17 mouse cellular contexts compared by ENCODE assay signal in the genomic region with DNA sequence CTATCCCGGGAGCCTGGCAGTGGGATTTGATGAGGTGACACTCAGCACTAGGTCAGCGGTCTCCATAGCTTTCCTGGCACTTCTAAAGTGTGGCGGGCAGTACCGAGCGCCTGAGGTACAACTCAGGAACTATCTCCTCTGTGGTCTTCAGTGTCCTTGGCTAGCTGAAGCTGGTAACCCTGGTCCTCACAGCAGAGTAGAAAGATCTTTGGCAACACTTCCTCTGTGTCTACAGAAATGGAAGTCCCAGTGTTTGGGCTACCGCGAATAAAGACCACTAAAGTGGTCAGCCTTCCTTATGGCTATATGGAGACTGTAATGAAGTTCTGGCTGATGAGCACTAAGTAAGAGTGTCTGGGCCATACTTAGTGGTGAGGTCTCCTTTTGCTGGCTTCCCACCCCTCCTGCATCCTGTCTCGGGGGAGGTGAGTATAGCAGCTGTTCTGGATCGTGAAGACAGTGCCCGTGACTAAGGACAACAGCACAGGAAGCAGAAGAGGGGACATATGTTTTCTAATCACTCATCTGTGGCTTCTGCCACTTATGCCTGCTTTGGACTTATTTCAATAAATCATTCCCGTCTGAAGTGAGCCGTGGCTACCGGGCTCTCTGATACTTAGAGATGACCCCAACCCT. TPM values are rescaled to one million over a fixed set of nuclear protein-coding genes. Genes with fewer than 3 reads are reported as not detected.
A peak's percentile ranks its signal among the peaks of the same experiment; 100 is the strongest.
DNase-seq lines count a peak whose midpoint lies in the region; ATAC-seq and TF ChIP-seq lines count a peak whose summit lies in the region.
"Had no signal": no experiment of that assay in that cellular context is flagged by ENCODE, and none has a peak within 500 bp of the region (broad histone marks: within the 10 kb centered on the region; RNA-seq: fewer than 3 reads in every experiment).

No protein-coding gene starts in this region.

- ATAC-seq in heart, embryonic 11.5 days (replicated peaks; ENCODE audit: insufficient number of reproducible peaks, low FRiP score, low TSS enrichment): no peak
- peak; percentile 58 for ATAC-seq in kidney, embryonic 16.5 days (ENCODE audit: low FRiP score, low TSS enrichment)

- H3K4me2 ChIP-seq in heart, embryonic 11.5 days: no peak overlapping the region
- no peak overlapping the region for H3K4me2 ChIP-seq in kidney, embryonic 16.5 days (replicated peaks; ENCODE audit: low read depth, low read length)
- H3K4me2 ChIP-seq: embryonic facial prominence, embryonic 13.5 days; limb, embryonic 12.5 days had no signal

- peak overlapping the region; percentile 50; the same call in 1 of the 2 replicates for H3K27ac ChIP-seq in heart, embryonic 11.5 days (ENCODE audit: low read depth, low read length)
- no peak overlapping the region for H3K27ac ChIP-seq in kidney, embryonic 16.5 days (ENCODE audit: low read length)
- H3K27ac ChIP-seq in bone marrow, adult 2 months (ENCODE audit: control insufficient read depth, insufficient read depth, low read depth, low read length, poor library complexity): peak overlapping the region; percentile 65; the same call in 1 of the 2 replicates
- H3K27ac ChIP-seq: embryonic facial prominence, embryonic 13.5 days; limb, embryonic 12.5 days had no signal

- no peak for TF ChIP-seq CTCF in bone marrow, adult 2 months (IDR thresholded peaks at IDR 0.05; ENCODE audit: control insufficient read depth, insufficient read depth, low read length)

- no peak for TF ChIP-seq POLR2A in bone marrow, adult 2 months (IDR thresholded peaks at IDR 0.05; ENCODE audit: borderline replicate concordance, control insufficient read depth, low read depth, low read length)

- H3K36me3 ChIP-seq in heart, embryonic 11.5 days (ENCODE audit: control insufficient read depth, insufficient read depth, low read length): no peaks in the 10 kb centered on the region
- no peaks in the 10 kb centered on the region for H3K36me3 ChIP-seq in kidney, embryonic 16.5 days (ENCODE audit: insufficient read depth, low read length)
- H3K36me3 ChIP-seq in megakaryocyte, embryonic 14.5 days (replicated peaks; ENCODE audit: low read length): no peaks in the 10 kb centered on the region
- H3K36me3 ChIP-seq: embryonic facial prominence, embryonic 13.5 days; limb, embryonic 12.5 days had no signal

- peaks cover 23% of the 10 kb centered on the region for H3K4me1 ChIP-seq in heart, embryonic 11.5 days (ENCODE audit: control insufficient read depth, insufficient read depth, low read length)
- H3K4me1 ChIP-seq in kidney, embryonic 16.5 days (ENCODE audit: insufficient read depth, low read length): peaks cover 8% of the 10 kb centered on the region
- H3K4me1 ChIP-seq in bone marrow, adult 2 months (ENCODE audit: control insufficient read depth, insufficient read depth, low read length): peaks cover 1% of the 10 kb centered on the region
- peaks cover 26% of the 10 kb centered on the region for H3K4me1 ChIP-seq in megakaryocyte, embryonic 14.5 days
- H3K4me1 ChIP-seq: embryonic facial prominence, embryonic 13.5 days had no signal

- H3K9ac ChIP-seq in heart, embryonic 11.5 days (ENCODE audit: low read depth, low read length): no peak overlapping the region
- H3K9ac ChIP-seq in kidney, embryonic 16.5 days (replicated peaks; ENCODE audit: low read length): no peak overlapping the region
- H3K9ac ChIP-seq: embryonic facial prominence, embryonic 13.5 days; limb, embryonic 12.5 days had no signal

- no peak overlapping the region for H3K4me3 ChIP-seq in heart, embryonic 11.5 days (ENCODE audit: low read depth, low read length)
- H3K4me3 ChIP-seq in kidney, embryonic 16.5 days (ENCODE audit: low read length): no peak overlapping the region
- no peak overlapping the region for H3K4me3 ChIP-seq in bone marrow, adult 2 months (replicated peaks; ENCODE audit: control insufficient read depth, low read depth, low read length)
- H3K4me3 ChIP-seq in megakaryocyte, embryonic 14.5 days (replicated peaks): peak overlapping the region; percentile 0
- H3K4me3 ChIP-seq: embryonic facial prominence, embryonic 13.5 days; limb, embryonic 12.5 days had no signal

- H3K27me3 ChIP-seq in heart, embryonic 11.5 days (ENCODE audit: control insufficient read depth, insufficient read depth, low read length): peaks cover 14% of the 10 kb centered on the region
- peaks cover 4% of the 10 kb centered on the region; the same call in 1 of the 2 replicates for H3K27me3 ChIP-seq in kidney, embryonic 16.5 days (ENCODE audit: insufficient read depth, low read length)
- peaks cover 56% of the 10 kb centered on the region for H3K27me3 ChIP-seq in megakaryocyte, embryonic 14.5 days (replicated peaks)
- H3K27me3 ChIP-seq: embryonic facial prominence, embryonic 13.5 days had no signal

- 67% methylated on average over 13 of the region's 13 CpGs for WGBS in heart, embryonic 11.5 days (ENCODE audit: insufficient replicate concordance)
- WGBS in kidney, embryonic 16.5 days: 59% methylated on average over 13 of the region's 13 CpGs
- WGBS in bone marrow, adult 2 months: 25% methylated on average over 13 of the region's 13 CpGs

- H3K9me3 ChIP-seq in heart, embryonic 11.5 days (replicated peaks; ENCODE audit: control insufficient read depth, low read length): no peaks in the 10 kb centered on the region
- H3K9me3 ChIP-seq in kidney, embryonic 16.5 days (ENCODE audit: low read length): no peaks in the 10 kb centered on the region
- H3K9me3 ChIP-seq in megakaryocyte, embryonic 14.5 days: no peaks in the 10 kb centered on the region
- H3K9me3 ChIP-seq: embryonic facial prominence, embryonic 13.5 days; limb, embryonic 12.5 days had no signal

- no peak for DNase-seq in heart, adult 18-20 months
- no peak for DNase-seq in kidney, adult 8-10 months
- no peak for DNase-seq in gastrocnemius, adult 8-10 months (ENCODE audit: low spot score in 2 of 2)
- DNase-seq: adrenal gland, postnatal 25 days; kidney, postnatal 25 days; retina, postnatal 1 day; spleen, adult 18-20 months had no signal

RNA-seq across cellular contexts. Expression of a gene that starts 10.3 kb away (rescaled TPM):
- polyA plus RNA-seq in heart, embryonic 11.5 days (2014; fragmentation: Nextera tagmentation; extraction: Ambion mirVana): 33.1 and 49.0 TPM in 2 replicates
- total RNA-seq in heart, adult 18-20 months (2021): 10 to 100 TPM; 12.6 to 14.6 TPM
- polyA plus RNA-seq in kidney, embryonic 16.5 days (2015; fragmentation: Nextera tagmentation; extraction: Ambion mirVana): 10.7 and 11.8 TPM in 2 replicates
- polyA plus RNA-seq in bone marrow, adult 2 months (2011; ENCODE audit: insufficient read depth, insufficient read length, low replicate concordance, missing spikeins): 2.3 and 13.1 TPM in 2 replicates
- 2.6 TPM in 1 of 2 replicates, not detected in the other for polyA plus RNA-seq in megakaryocyte, embryonic 14.5 days (2012; ENCODE audit: insufficient read depth, low replicate concordance)
- under 1 TPM; 0.27 to 0.81 (median 0.37) TPM for total RNA-seq in gastrocnemius, adult 8-10 months (2022)

RNA-seq across cellular contexts. Expression of a gene that starts 38.2 kb away (rescaled TPM):
- 16.8 and 18.4 TPM in 2 replicates for polyA plus RNA-seq in heart, embryonic 11.5 days (2014; fragmentation: Nextera tagmentation; extraction: Ambion mirVana)
- total RNA-seq in heart, adult 18-20 months (2021): under 1 TPM; 0.23 to 0.30 TPM
- polyA plus RNA-seq in kidney, embryonic 16.5 days (2015; fragmentation: Nextera tagmentation; extraction: Ambion mirVana): 0.12 TPM in 1 of 2 replicates, not detected in the other
- 1.6 TPM in 1 of 2 replicates, not detected in the other for polyA plus RNA-seq in bone marrow, adult 2 months (2011; ENCODE audit: insufficient read depth, insufficient read length, low replicate concordance, missing spikeins)
- not detected in 2 replicates for polyA plus RNA-seq in megakaryocyte, embryonic 14.5 days (2012; ENCODE audit: insufficient read depth, low replicate concordance)
- not detected for total RNA-seq in gastrocnemius, adult 8-10 months (2022)
- total RNA-seq: adrenal gland, postnatal 25 days; gastrocnemius, postnatal 4 days; monocyte, adult 5-6 weeks had no signal
- polyA plus RNA-seq: lung, embryonic 16.5 days had no signal

RNA-seq across cellular contexts. Expression of a gene that starts 59.9 kb away (rescaled TPM):
- 0.27 TPM in 1 of 2 replicates, not detected in the other for polyA plus RNA-seq in heart, embryonic 11.5 days (2014; fragmentation: Nextera tagmentation; extraction: Ambion mirVana)
- not detected for total RNA-seq in heart, adult 18-20 months (2021)
- polyA plus RNA-seq in kidney, embryonic 16.5 days (2015; fragmentation: Nextera tagmentation; extraction: Ambion mirVana): 0.92 and 1.2 TPM in 2 replicates
- not detected in 2 replicates for polyA plus RNA-seq in bone marrow, adult 2 months (2011; ENCODE audit: insufficient read depth, insufficient read length, low replicate concordance, missing spikeins)
- polyA plus RNA-seq in megakaryocyte, embryonic 14.5 days (2012; ENCODE audit: insufficient read depth, low replicate concordance): not detected in 2 replicates
- not detected for total RNA-seq in gastrocnemius, adult 8-10 months (2022)
- total RNA-seq: layer of hippocampus, postnatal 25 days had no signal
- polyA plus RNA-seq: embryonic facial prominence, embryonic 13.5 days had no signal
